Mouse (Mus musculus) thymus, adult 2 months (tissue): ENCODE measurements around the gene Pip5k1b. TPM values are rescaled to one million over a fixed set of nuclear protein-coding genes. Genes with fewer than 3 reads are reported as not detected.

Source experiments
- DNase-seq: peaks from one replicate; pipeline ENCODE4 v3.0.0; 2021
- H3K27ac ChIP-seq: fragments of 200-500 bp; 2 replicates; pipeline ENCODE4 v1.5.1; 2012; ENCODE audit warnings: low read length, control low read depth; ENCODE audit not compliant: control insufficient read depth, insufficient read depth
- H3K27me3 ChIP-seq: fragments of 200-500 bp; 2 replicates; pipeline ENCODE4 v1.6.1; 2012; ENCODE audit warnings: mild to moderate bottlenecking, low read length, moderate library complexity, mixed read lengths; ENCODE audit not compliant: control insufficient read depth, insufficient read depth
- H3K36me3 ChIP-seq: fragments of 200-500 bp; 2 replicates; pipeline ENCODE4 v1.6.1; 2012; ENCODE audit warnings: mild to moderate bottlenecking, low read length, moderate library complexity; ENCODE audit not compliant: control insufficient read depth, insufficient read depth
- H3K4me1 ChIP-seq: fragments of 200-500 bp; replicated peaks from 2 replicates; pipeline ENCODE4 v1.6.1; 2012; ENCODE audit warnings: low read length; ENCODE audit not compliant: control insufficient read depth, insufficient read depth
- H3K4me3 ChIP-seq: fragments of 200-500 bp; 2 replicates; pipeline ENCODE4 v1.5.1; 2012; ENCODE audit warnings: mild to moderate bottlenecking, low read length, control low read depth, moderate library complexity; ENCODE audit not compliant: control insufficient read depth, insufficient read depth
- CTCF ChIP-seq: fragments of 200-500 bp; IDR thresholded peaks from 2 replicates; pipeline ENCODE4 v1.5.1; 2012; ENCODE audit warnings: mild to moderate bottlenecking, control low read depth, low read length, moderate library complexity, borderline replicate concordance; ENCODE audit not compliant: control insufficient read depth, poor library complexity, insufficient read depth; ENCODE audit errors: extremely low read depth
- POLR2A ChIP-seq: fragments of 200-500 bp; IDR thresholded peaks from 2 replicates; pipeline ENCODE4 v1.6.1; 2012; ENCODE audit warnings: mild to moderate bottlenecking, low read length, control low read depth, moderate library complexity; ENCODE audit not compliant: control insufficient read depth, poor library complexity, insufficient read depth; ENCODE audit errors: extremely low read depth
- WGBS: fragments of 180-500 bp; shearing (Covaris S2); methylation state at CpG from one replicate; pipeline ENCODE4 v1.1.7; 2018; 5-methylcytosine and 5-hydroxymethylcytosine counted together
- polyA plus RNA-seq: library from polyadenylated mRNA; depleted of rRNA; stranded (reverse); fragments of >200 nt; gene quantifications from 2 replicates; pipeline ENCODE4 v1.2.3, GENCODE M21; 2012

Gene Pip5k1b
- polyA plus RNA-seq, 1 experiment: 5.0 TPM

DNA sequence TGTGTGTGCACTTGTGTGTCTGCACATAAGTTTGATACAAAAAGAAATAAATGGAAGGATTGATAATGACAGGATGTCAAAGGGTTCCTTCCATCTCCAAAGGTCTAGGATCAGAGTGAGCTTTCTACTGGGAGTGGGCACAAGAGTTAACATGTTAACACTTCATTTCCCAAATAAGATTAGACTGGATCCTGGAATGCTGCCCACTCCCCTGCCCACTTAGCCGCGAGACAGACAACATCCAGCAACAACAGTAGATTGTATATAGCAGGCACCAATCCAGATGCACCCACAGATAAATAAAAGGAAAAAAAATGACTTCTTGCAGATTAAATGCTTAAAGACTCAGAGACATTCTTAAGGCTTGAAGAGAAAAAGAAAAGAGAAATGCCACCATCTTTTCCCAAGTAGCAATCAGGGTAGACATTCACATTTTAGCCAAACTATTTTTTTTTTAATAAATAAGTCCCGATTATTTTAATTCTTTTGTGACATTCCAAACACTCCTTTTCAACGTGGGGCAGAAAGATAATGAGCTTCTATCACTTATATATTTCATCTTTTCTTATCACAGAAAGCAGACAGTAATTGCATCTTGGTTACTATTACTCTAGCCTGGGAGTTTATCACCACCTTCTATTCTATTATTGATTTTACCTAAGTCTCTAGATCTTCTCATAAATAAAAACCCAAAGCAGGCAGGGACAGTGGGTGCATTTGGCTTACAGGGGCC is 219.9 kb downstream of the Pip5k1b start:
- Histone ChIP-seq H3K36me3 (no peaks in the 10 kb centered on the region), H3K4me3 (no peak overlapping the region), H3K27ac (no peak overlapping the region), H3K27me3 (no peaks in the 10 kb centered on the region), H3K4me1 (peaks cover 4% of the 10 kb centered on the region)
- 87% methylated on average over 4 of the region's 4 CpGs for WGBS
- no peak for DNase-seq
- TF ChIP-seq POLR2A (no peak), CTCF (no peak)

DNA sequence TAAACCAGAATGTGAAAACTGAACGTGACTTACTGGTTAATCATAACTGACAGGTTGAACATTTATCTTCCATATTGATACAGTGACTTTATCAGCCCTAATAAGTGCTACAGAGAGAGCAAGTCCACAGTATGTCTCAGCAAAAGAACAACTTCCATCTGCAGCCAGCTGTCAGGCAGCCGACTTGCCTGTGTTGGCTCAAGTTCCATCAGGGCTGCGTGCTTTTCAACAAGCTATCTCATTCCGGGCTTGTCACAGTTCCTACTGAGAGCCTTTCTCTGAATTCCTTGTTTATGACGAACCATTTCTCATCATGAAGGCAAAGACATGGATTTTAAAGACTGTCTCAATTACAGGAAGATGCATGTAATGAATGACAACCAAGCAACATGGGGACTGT is 222.7 kb downstream of the Pip5k1b start:
- H3K4me3 ChIP-seq: no peak overlapping the region
- no peak for TF ChIP-seq CTCF
- TF ChIP-seq POLR2A: no peak
- no peaks in the 10 kb centered on the region for H3K27me3 ChIP-seq
- no peak for DNase-seq
- H3K4me1 ChIP-seq: peaks cover 4% of the 10 kb centered on the region
- H3K36me3 ChIP-seq: no peaks in the 10 kb centered on the region
- WGBS: 88% methylated on average over 5 of the region's 5 CpGs
- no peak overlapping the region for H3K27ac ChIP-seq

DNA sequence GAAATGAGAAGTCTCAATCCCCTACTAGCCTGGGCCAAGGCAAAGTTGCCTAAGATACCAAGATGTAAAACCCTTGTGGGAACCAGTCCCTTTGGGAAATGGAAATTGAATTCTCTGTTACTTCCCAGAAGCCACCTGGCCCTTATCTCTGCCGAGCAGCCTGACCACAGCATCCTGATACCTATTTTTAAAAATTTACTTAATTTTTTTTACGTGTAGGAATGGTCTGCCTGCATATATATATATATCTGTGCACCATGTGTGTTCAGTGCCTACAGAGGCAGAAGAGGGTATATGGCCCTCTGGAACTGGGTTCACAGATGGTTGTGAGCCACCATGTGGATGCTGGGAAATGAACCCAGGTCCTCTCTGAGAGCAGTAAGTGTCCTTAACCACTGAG is 224.4 kb downstream of the Pip5k1b start:
- Histone ChIP-seq H3K4me1 (no peaks in the 10 kb centered on the region), H3K27me3 (no peaks in the 10 kb centered on the region), H3K36me3 (no peaks in the 10 kb centered on the region), H3K4me3 (no peak overlapping the region), H3K27ac (no peak overlapping the region)
- 17% methylated on average over 2 of the region's 2 CpGs for WGBS
- TF ChIP-seq POLR2A (no peak), CTCF (no peak)
- no peak for DNase-seq

DNA sequence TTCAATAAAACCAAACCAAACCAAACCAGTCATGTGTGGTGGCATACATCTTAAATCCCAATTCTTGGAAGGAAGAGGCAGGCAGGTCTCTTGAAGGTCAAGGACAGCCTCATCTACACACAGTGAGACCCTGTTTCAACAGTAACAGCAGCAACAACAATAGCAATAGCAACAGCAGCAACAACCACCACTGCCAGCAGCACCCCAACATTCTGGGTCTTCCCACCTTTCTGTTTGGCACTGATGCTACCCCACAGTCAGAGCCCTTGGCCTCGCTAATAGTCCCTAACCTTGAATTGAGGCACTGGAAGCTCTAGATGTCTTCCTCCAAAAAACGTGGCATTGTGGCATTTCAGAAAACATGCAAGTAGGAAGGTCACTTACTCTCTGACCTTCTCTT is 225.3 kb downstream of the Pip5k1b start:
- no peak for TF ChIP-seq POLR2A
- TF ChIP-seq CTCF: no peak
- no peak overlapping the region for H3K27ac ChIP-seq
- no peaks in the 10 kb centered on the region for H3K4me1 ChIP-seq
- no peaks in the 10 kb centered on the region for H3K27me3 ChIP-seq
- WGBS: 85% methylated on average over 2 of the region's 2 CpGs
- no peak for DNase-seq
- H3K36me3 ChIP-seq: no peaks in the 10 kb centered on the region
- H3K4me3 ChIP-seq: no peak overlapping the region

DNA sequence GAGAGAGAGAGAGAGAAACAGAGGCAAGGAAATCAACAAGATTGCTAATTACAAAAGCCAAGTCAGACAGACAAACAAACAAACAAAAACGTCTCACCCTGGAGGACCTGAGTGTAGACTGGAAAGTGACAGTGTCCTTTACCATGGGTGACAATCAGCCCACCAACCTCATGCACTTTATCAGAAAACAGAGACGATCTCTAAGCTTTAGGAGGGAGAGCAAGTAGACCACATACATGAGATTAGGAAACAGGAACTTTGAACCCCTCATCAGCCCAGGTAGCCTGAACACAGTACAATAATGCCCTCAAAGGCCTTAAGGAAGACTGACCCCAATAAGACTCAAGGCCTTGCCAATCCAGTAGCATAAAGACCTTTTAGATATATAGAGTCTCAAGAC is 227.8 kb downstream of the Pip5k1b start:
- TF ChIP-seq CTCF: no peak
- TF ChIP-seq POLR2A: no peak
- no peak overlapping the region for H3K4me3 ChIP-seq
- no peak overlapping the region for H3K27ac ChIP-seq
- DNase-seq: no peak
- no peaks in the 10 kb centered on the region for H3K36me3 ChIP-seq
- H3K27me3 ChIP-seq: no peaks in the 10 kb centered on the region
- H3K4me1 ChIP-seq: no peaks in the 10 kb centered on the region
- 88% methylated on average over 2 of the region's 2 CpGs for WGBS

DNA sequence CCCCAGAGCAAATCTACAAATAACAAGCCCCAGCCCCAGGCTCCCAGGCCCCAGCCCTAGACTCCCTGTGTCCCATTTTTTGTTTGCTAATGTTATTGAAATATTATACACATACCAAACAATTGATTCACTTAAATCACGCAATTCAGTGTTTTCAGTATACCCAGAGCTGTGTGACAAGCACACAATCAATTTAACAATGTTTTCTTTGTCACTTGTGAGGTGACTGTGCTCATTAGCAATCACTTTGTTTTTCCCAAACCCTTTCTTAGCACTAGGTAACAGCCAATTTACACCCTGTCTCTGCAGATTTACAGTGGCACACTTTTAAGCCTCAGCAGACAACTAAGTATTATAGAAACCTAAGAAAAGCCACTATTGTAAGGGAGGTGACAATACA is 228.7 kb downstream of the Pip5k1b start:
- DNase-seq: no peak
- Histone ChIP-seq H3K27me3 (no peaks in the 10 kb centered on the region), H3K36me3 (no peaks in the 10 kb centered on the region), H3K4me3 (no peak overlapping the region), H3K4me1 (no peaks in the 10 kb centered on the region), H3K27ac (no peak overlapping the region)
- TF ChIP-seq CTCF (no peak), POLR2A (no peak)
- 100% methylated on average over 1 of the region's 1 CpGs for WGBS

DNA sequence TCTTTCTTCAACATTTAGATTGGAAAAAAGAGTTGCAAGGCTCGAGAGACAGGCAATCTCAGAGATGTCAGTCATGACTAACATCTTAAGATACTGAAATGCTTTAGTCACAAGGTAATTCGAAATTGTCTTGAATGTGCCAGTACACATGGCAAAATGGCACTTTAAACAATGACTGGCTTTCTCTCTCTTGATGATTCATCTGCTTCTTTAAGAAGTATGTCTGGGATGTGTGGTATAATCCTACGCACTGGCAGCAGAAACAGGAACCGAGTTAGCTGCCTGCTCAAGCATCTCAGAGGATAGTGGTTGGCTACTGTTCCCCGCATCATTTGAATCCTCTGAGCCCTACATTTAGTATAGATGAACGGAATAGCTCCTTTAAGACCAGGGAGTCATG is 230.0 kb downstream of the Pip5k1b start:
- no peak overlapping the region for H3K27ac ChIP-seq
- H3K36me3 ChIP-seq: no peaks in the 10 kb centered on the region
- no peaks in the 10 kb centered on the region for H3K27me3 ChIP-seq
- no peak for TF ChIP-seq CTCF
- no peak for TF ChIP-seq POLR2A
- no peak overlapping the region for H3K4me3 ChIP-seq
- WGBS: 89% methylated on average over 6 of the region's 6 CpGs
- DNase-seq: no peak
- H3K4me1 ChIP-seq: no peaks in the 10 kb centered on the region
